Mouse (Mus musculus): ENCODE measurements around the gene Gm3336. TPM values are rescaled to one million over a fixed set of nuclear protein-coding genes. Genes with fewer than 3 reads are reported as not detected.

The Gm3336 gene
- polyA plus RNA-seq, 1 experiment from 2014 or later, result not detected

DNA sequence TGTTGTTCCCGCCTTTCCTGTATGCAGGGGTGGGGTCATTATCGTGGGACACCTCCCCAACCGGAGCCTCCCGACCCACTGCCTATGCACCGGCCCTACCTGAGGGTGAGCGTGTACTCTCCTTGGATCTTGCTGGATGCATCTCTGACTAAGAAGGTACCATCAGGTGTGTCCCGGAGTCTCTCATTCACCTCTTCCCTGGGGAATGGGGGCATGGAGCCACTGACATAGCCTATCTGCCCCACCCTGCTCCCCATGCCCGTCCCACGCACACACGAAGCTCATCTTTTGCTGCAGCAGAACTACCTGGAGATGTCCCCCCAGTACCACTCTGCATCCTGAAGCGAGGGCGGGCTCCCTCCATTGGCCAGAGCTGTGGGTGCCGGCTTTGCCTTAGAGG lies 52.4 kb downstream of the Gm3336 start:
- peaks cover 39% of the 10 kb centered on the region for H3K36me3 ChIP-seq
- H3K9me3 ChIP-seq, result no peaks in the 10 kb centered on the region
- no peak overlapping the region for H3K4me3 ChIP-seq
- H3K9ac ChIP-seq, result no peak overlapping the region
- 95% methylated on average over 13 of the region's 13 CpGs for WGBS
- no peak overlapping the region for H3K4me2 ChIP-seq
- H3K27me3 ChIP-seq, result peaks cover 21% of the 10 kb centered on the region
- ATAC-seq (ENCODE audit: low FRiP score, low read depth), result no peak
- H3K27ac ChIP-seq (replicated peaks), result no peak overlapping the region
- H3K4me1 ChIP-seq (replicated peaks), result peaks cover 64% of the 10 kb centered on the region

- no peak for ATAC-seq (ENCODE audit: low FRiP score, low read depth)
- Histone ChIP-seq H3K4me2 (no peak overlapping the region), H3K9me3 (no peaks in the 10 kb centered on the region), H3K9ac (no peak overlapping the region), H3K27me3 (peaks cover 21% of the 10 kb centered on the region), H3K27ac (replicated peaks) (no peak overlapping the region), H3K4me1 (replicated peaks) (peaks cover 62% of the 10 kb centered on the region), H3K36me3 (peaks cover 39% of the 10 kb centered on the region), H3K4me3 (no peak overlapping the region)
- WGBS, result 90% methylated on average over 7 of the region's 7 CpGs
Measured at GRCm38 (mm10) chr8:70771217-70771616, 52.9 kb downstream of the Gm3336 start.

DNA sequence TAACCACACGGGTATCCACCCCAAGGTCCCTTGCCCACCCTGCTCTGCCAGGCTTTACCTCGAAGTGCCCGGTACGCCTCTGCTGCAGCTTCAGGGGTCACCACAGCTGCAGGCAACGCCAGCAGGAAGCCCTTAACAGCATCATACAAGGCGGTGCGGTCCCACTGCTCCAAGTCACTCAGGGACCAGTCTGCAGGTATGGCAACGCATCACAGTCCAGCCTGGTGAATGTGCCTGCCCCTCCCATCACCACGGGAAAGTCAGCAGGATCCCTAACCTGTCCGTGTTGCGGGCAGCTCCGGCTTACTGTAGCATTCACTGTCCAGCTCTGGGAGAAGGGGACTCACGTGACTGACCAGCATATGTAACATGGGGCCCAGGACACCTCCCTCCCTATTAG lies 53.7 kb downstream of the Gm3336 start:
- no peaks in the 10 kb centered on the region for H3K9me3 ChIP-seq
- no peak overlapping the region for H3K27ac ChIP-seq (replicated peaks)
- H3K4me2 ChIP-seq, result no peak overlapping the region
- ATAC-seq (ENCODE audit: low FRiP score, low read depth), result no peak
- WGBS, result 94% methylated on average over 13 of the region's 13 CpGs
- no peak overlapping the region for H3K9ac ChIP-seq
- no peak overlapping the region for H3K4me3 ChIP-seq
- H3K36me3 ChIP-seq, result peaks cover 39% of the 10 kb centered on the region
- peaks cover 53% of the 10 kb centered on the region for H3K4me1 ChIP-seq (replicated peaks)
- peaks cover 13% of the 10 kb centered on the region for H3K27me3 ChIP-seq

Other genes with a start within 250 kb of the Gm3336 start
- 29.5 and 33.6 TPM in 2 replicates for gene Klhl26, start 241.6 kb upstream of the Gm3336 start, polyA plus RNA-seq (2015; fragmentation: Nextera tagmentation; extraction: Ambion mirVana)
- 133 and 145 TPM in 2 replicates for gene Tmem59l, start 231.2 kb upstream of the Gm3336 start, polyA plus RNA-seq (2015; fragmentation: Nextera tagmentation; extraction: Ambion mirVana)
- 7.0 and 8.6 TPM in 2 replicates for gene Crlf1, start 225.4 kb upstream of the Gm3336 start, polyA plus RNA-seq (2015; fragmentation: Nextera tagmentation; extraction: Ambion mirVana)
- 161 and 177 TPM in 2 replicates for gene Rex1bd, start 211.8 kb upstream of the Gm3336 start, polyA plus RNA-seq (2015; fragmentation: Nextera tagmentation; extraction: Ambion mirVana)
- gene Uba52, start 207.7 kb upstream of the Gm3336 start, polyA plus RNA-seq (2015; fragmentation: Nextera tagmentation; extraction: Ambion mirVana), result 652 and 684 TPM in 2 replicates
- gene Fkbp8, start 190.8 kb upstream of the Gm3336 start, polyA plus RNA-seq (2015; fragmentation: Nextera tagmentation; extraction: Ambion mirVana), result 393 and 420 TPM in 2 replicates
- 48.5 and 49.0 TPM in 2 replicates for gene Kxd1, start 190.6 kb upstream of the Gm3336 start, polyA plus RNA-seq (2015; fragmentation: Nextera tagmentation; extraction: Ambion mirVana)
- 15.1 and 20.9 TPM in 2 replicates for gene Ell, start 179.1 kb upstream of the Gm3336 start, polyA plus RNA-seq (2015; fragmentation: Nextera tagmentation; extraction: Ambion mirVana)
- 146 and 152 TPM in 2 replicates for gene Isyna1, start 124.2 kb upstream of the Gm3336 start, polyA plus RNA-seq (2015; fragmentation: Nextera tagmentation; extraction: Ambion mirVana)
- gene Ssbp4, start 109.7 kb upstream of the Gm3336 start, polyA plus RNA-seq (2015; fragmentation: Nextera tagmentation; extraction: Ambion mirVana), result 150 and 172 TPM in 2 replicates
- 1.1 and 2.2 TPM in 2 replicates for gene Lrrc25, start 102.4 kb upstream of the Gm3336 start, polyA plus RNA-seq (2015; fragmentation: Nextera tagmentation; extraction: Ambion mirVana)
- gene Gdf15, start 86.1 kb upstream of the Gm3336 start, polyA plus RNA-seq (2015; fragmentation: Nextera tagmentation; extraction: Ambion mirVana), result 0.25 and 0.30 TPM in 2 replicates
- 76.5 and 77.8 TPM in 2 replicates for gene Pgpep1, start 58.2 kb upstream of the Gm3336 start, polyA plus RNA-seq (2015; fragmentation: Nextera tagmentation; extraction: Ambion mirVana)
- 192 and 193 TPM in 2 replicates for gene Lsm4, start 45.3 kb upstream of the Gm3336 start, polyA plus RNA-seq (2015; fragmentation: Nextera tagmentation; extraction: Ambion mirVana)
- gene Jund, start 19.6 kb upstream of the Gm3336 start, polyA plus RNA-seq (2015; fragmentation: Nextera tagmentation; extraction: Ambion mirVana), result 98.4 and 105 TPM in 2 replicates
- 0.09 TPM in 2 replicates for gene Iqcn, start 15.1 kb upstream of the Gm3336 start, polyA plus RNA-seq (2015; fragmentation: Nextera tagmentation; extraction: Ambion mirVana)
- gene Pde4c, start 5.2 kb downstream of the Gm3336 start, polyA plus RNA-seq (2015; fragmentation: Nextera tagmentation; extraction: Ambion mirVana), result 0.21 and 0.35 TPM in 2 replicates
- gene Rab3a, start 36.1 kb downstream of the Gm3336 start, polyA plus RNA-seq (2015; fragmentation: Nextera tagmentation; extraction: Ambion mirVana), result 503 and 561 TPM in 2 replicates
- 40.4 and 44.9 TPM in 2 replicates for gene Mpv17l2, start 42.4 kb downstream of the Gm3336 start, polyA plus RNA-seq (2015; fragmentation: Nextera tagmentation; extraction: Ambion mirVana)
- 104 and 113 TPM in 2 replicates for gene Pik3r2, start 58.2 kb downstream of the Gm3336 start, polyA plus RNA-seq (2015; fragmentation: Nextera tagmentation; extraction: Ambion mirVana)
- 21.2 and 25.1 TPM in 2 replicates for gene Mast3, start 86.5 kb downstream of the Gm3336 start, polyA plus RNA-seq (2015; fragmentation: Nextera tagmentation; extraction: Ambion mirVana)
- gene Il12rb1, start 89.9 kb downstream of the Gm3336 start, polyA plus RNA-seq (2015; fragmentation: Nextera tagmentation; extraction: Ambion mirVana), result 0.14 TPM in 1 of 2 replicates, not detected in the other
- 7.8 and 8.0 TPM in 2 replicates for gene Arrdc2, start 121.2 kb downstream of the Gm3336 start, polyA plus RNA-seq (2015; fragmentation: Nextera tagmentation; extraction: Ambion mirVana)
- gene Kcnn1, start 144.7 kb downstream of the Gm3336 start, polyA plus RNA-seq (2015; fragmentation: Nextera tagmentation; extraction: Ambion mirVana), result 19.2 and 19.8 TPM in 2 replicates
- gene Ccdc124, start 155.4 kb downstream of the Gm3336 start, polyA plus RNA-seq (2015; fragmentation: Nextera tagmentation; extraction: Ambion mirVana), result 166 and 176 TPM in 2 replicates
- 1.7 and 1.9 TPM in 2 replicates for gene Slc5a5, start 174.2 kb downstream of the Gm3336 start, polyA plus RNA-seq (2015; fragmentation: Nextera tagmentation; extraction: Ambion mirVana)
- gene Rpl18a, start 178.9 kb downstream of the Gm3336 start, polyA plus RNA-seq (2015; fragmentation: Nextera tagmentation; extraction: Ambion mirVana), result 2,082 and 2,226 TPM in 2 replicates
- gene Map1s, start 187.4 kb downstream of the Gm3336 start, polyA plus RNA-seq (2015; fragmentation: Nextera tagmentation; extraction: Ambion mirVana), result 62.0 and 68.5 TPM in 2 replicates

All from hindbrain, embryonic 15.5 days (tissue).